Mouse (Mus musculus) embryonic facial prominence, embryonic 10.5 days (tissue): Measurements from ENCODE around the gene Actg2. TPM values are rescaled to one million over a fixed set of nuclear protein-coding genes. Genes with fewer than 3 reads are reported as not detected.
A peak's percentile ranks its signal among the peaks of the same experiment; 100 is the strongest.

Source experiments
- DNase-seq: peaks from one replicate; pipeline ENCODE4 v3.0.0-alpha.2; 2017; ENCODE audit warnings: low spot score
- H3K27ac ChIP-seq: fragments of 300-500 bp; sonication (generic); replicated peaks from 2 replicates; pipeline ENCODE4 v1.5.1; 2016; ENCODE audit warnings: mild to moderate bottlenecking
- H3K27me3 ChIP-seq: fragments of 300-500 bp; sonication (generic); replicated peaks from 2 replicates; pipeline ENCODE4 v1.6.1; 2016; ENCODE audit warnings: low read depth, mild to moderate bottlenecking; ENCODE audit not compliant: poor library complexity, severe bottlenecking
- H3K36me3 ChIP-seq: fragments of 300-500 bp; sonication (generic); replicated peaks from 2 replicates; pipeline ENCODE4 v1.6.1; 2016; ENCODE audit warnings: mild to moderate bottlenecking, moderate library complexity
- H3K4me1 ChIP-seq: fragments of 300-500 bp; sonication (generic); 2 replicates; pipeline ENCODE4 v1.6.1; 2016
- H3K4me3 ChIP-seq: fragments of 300-500 bp; sonication (generic); 2 replicates; pipeline ENCODE4 v1.5.1; 2016; ENCODE audit warnings: mild to moderate bottlenecking, moderate library complexity
- H3K9me3 ChIP-seq: fragments of 300-500 bp; sonication (generic); 2 replicates; pipeline ENCODE4 v1.6.1; 2016; ENCODE audit warnings: mild to moderate bottlenecking
- WGBS: fragments of 180-500 bp; shearing (Covaris S2); methylation state at CpG from one replicate; pipeline ENCODE4 v1.1.7; 2016; 5-methylcytosine and 5-hydroxymethylcytosine counted together
- polyA plus RNA-seq: library from polyadenylated mRNA; unstranded; fragments of >200 nt; fragmentation: Nextera tagmentation; extraction: Ambion mirVana; gene quantifications from 2 replicates; pipeline ENCODE4 v1.2.1, GENCODE M21; 2016

Actg2 gene
- polyA plus RNA-seq, 1 experiment from 2014 or later: 1.2 TPM

GRCm38 (mm10) chr6:83548346-83548745, 12.3 kb upstream of the Actg2 start:
- Histone ChIP-seq H3K27me3 (no peaks in the 10 kb centered on the region), H3K36me3 (peaks cover 19% of the 10 kb centered on the region), H3K9me3 (no peaks in the 10 kb centered on the region), H3K27ac (no peak overlapping the region), H3K4me3 (no peak overlapping the region), H3K4me1 (no peaks in the 10 kb centered on the region)
- 62% methylated on average over 5 of the region's 5 CpGs for WGBS
- DNase-seq: no peak

GRCm38 (mm10) chr6:83545778-83546177, 9.7 kb upstream of the Actg2 start:
- Histone ChIP-seq H3K9me3 (no peaks in the 10 kb centered on the region), H3K27me3 (no peaks in the 10 kb centered on the region), H3K27ac (no peak overlapping the region), H3K4me3 (no peak overlapping the region), H3K36me3 (peaks cover 19% of the 10 kb centered on the region), H3K4me1 (no peaks in the 10 kb centered on the region)
- WGBS: 76% methylated on average over 3 of the region's 3 CpGs
- no peak for DNase-seq

GRCm38 (mm10) chr6:83541756-83542456, 5.8 kb upstream of the Actg2 start:
- Histone ChIP-seq H3K4me3 (no peak overlapping the region), H3K27me3 (no peaks in the 10 kb centered on the region), H3K36me3 (peaks cover 11% of the 10 kb centered on the region), H3K4me1 (no peaks in the 10 kb centered on the region), H3K9me3 (no peaks in the 10 kb centered on the region), H3K27ac (no peak overlapping the region)
- 79% methylated on average over 11 of the region's 11 CpGs for WGBS
- no peak for DNase-seq

DNA sequence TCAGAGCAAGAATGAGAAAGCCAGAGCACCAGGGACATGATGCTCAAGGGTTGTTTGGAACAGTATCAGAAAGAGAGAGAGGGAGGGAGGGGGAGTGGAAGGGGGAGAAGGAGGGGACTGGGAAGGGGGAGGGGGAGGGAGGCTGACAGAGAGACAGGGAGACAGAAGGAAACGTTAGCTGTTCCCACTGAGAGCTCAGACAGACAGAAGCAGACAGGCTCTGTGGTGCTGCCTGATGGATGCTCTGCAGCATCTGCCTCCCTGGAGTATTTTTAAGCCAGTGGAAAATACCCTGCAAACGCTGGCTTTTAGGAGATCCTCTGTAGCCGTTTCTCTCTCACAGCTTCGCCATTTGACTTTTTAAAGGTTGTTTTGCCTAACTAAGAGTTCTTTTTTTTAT, 4.0 kb upstream of the Actg2 start:
- Histone ChIP-seq H3K36me3 (no peaks in the 10 kb centered on the region; the same call in 1 of the 2 replicates), H3K4me1 (peaks cover 7% of the 10 kb centered on the region; the same call in 1 of the 2 replicates), H3K9me3 (no peaks in the 10 kb centered on the region), H3K27ac (no peak overlapping the region), H3K27me3 (no peaks in the 10 kb centered on the region), H3K4me3 (no peak overlapping the region)
- 44% methylated on average over 4 of the region's 4 CpGs for WGBS
- DNase-seq: peak; percentile 16

DNA sequence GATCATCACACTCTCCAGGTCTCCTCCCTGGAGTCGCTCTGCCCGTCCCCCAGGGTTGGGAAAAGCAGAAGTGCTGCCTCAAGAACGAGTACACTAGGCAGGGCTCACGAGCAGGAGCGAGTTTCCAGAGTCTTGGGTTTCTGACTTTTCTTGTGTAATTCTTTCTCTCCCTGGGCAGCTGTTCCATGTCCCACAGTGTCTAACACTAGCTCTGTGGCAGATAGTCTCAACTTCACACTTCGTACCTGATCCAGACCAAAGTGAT, 662 bp upstream of the Actg2 start:
- Histone ChIP-seq H3K36me3 (no peaks in the 10 kb centered on the region), H3K27ac (no peak overlapping the region; the same call in 1 of the 2 replicates), H3K4me1 (peaks cover 7% of the 10 kb centered on the region; the same call in 1 of the 2 replicates), H3K4me3 (no peak overlapping the region), H3K9me3 (no peaks in the 10 kb centered on the region), H3K27me3 (no peaks in the 10 kb centered on the region)
- WGBS: 45% methylated on average over 6 of the region's 6 CpGs
- no peak for DNase-seq

DNA sequence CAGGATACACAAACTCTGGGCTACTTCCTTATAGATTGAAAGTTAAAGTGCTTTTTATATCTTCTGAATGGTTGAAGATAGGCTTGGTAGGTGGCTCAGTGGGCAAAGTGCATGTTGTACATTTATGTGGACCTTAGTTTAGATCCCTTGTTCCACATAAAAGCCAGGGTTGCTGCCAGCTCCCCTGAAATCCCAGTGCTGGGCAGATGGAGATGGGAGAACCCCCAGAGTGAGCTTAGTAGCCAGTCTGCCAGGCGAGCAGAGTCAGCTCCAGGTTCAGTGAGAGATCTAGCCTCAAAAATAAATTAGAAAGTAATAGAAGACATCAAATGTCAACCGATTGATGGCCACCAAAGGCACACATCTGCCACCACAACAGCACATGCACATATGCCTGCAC, 3.5 kb downstream of the Actg2 start:
- H3K27ac ChIP-seq: no peak overlapping the region
- 72% methylated on average over 2 of the region's 2 CpGs for WGBS
- H3K9me3 ChIP-seq: no peaks in the 10 kb centered on the region
- no peak for DNase-seq
- no peak overlapping the region for H3K4me3 ChIP-seq
- peaks cover 7% of the 10 kb centered on the region; the same call in 1 of the 2 replicates for H3K4me1 ChIP-seq
- no peaks in the 10 kb centered on the region for H3K27me3 ChIP-seq
- H3K36me3 ChIP-seq: no peaks in the 10 kb centered on the region

- no peaks in the 10 kb centered on the region for H3K27me3 ChIP-seq
- no peak for DNase-seq
- H3K27ac ChIP-seq: no peak overlapping the region
- no peaks in the 10 kb centered on the region for H3K36me3 ChIP-seq
- no peak overlapping the region for H3K4me3 ChIP-seq
- H3K4me1 ChIP-seq: no peaks in the 10 kb centered on the region
- no peaks in the 10 kb centered on the region for H3K9me3 ChIP-seq
- WGBS: 70% methylated on average over 6 of the region's 6 CpGs
These were observed 12.9 kb downstream of the Actg2 start for GRCm38 (mm10) chr6:83523194-83523593.

- Histone ChIP-seq H3K9me3 (no peaks in the 10 kb centered on the region), H3K27me3 (no peaks in the 10 kb centered on the region), H3K36me3 (no peaks in the 10 kb centered on the region), H3K4me3 (no peak overlapping the region), H3K27ac (no peak overlapping the region), H3K4me1 (no peaks in the 10 kb centered on the region)
- no peak for DNase-seq
- WGBS: 79% methylated on average over 6 of the region's 6 CpGs
These were observed 14.3 kb downstream of the Actg2 start for GRCm38 (mm10) chr6:83521784-83522183.

GRCm38 (mm10) chr6:83518637-83519036, 17.4 kb downstream of the Actg2 start:
- Histone ChIP-seq H3K9me3 (no peaks in the 10 kb centered on the region), H3K36me3 (no peaks in the 10 kb centered on the region), H3K27me3 (no peaks in the 10 kb centered on the region), H3K27ac (no peak overlapping the region), H3K4me3 (no peak overlapping the region), H3K4me1 (no peaks in the 10 kb centered on the region)
- no peak for DNase-seq
- 91% methylated on average over 3 of the region's 3 CpGs for WGBS

DNA sequence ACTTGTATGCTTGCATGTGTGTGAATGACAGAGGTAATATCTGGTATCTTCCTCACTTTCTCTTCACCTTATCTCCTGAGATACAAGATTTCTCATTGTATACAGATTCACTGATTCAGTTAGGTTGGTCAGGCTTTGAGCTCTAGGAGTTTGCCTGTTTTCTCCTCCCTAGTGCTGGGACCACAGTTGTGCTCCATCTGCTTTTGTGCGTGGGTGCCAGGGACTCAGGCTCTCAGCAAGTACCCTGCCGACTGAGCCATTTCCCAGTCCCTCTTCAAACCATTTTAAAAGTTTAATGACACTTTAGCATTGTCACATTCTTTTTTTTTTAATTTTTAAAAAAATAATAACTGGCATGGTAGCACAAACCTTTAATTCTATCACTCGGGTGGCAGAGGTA, 20.9 kb downstream of the Actg2 start:
- Histone ChIP-seq H3K4me3 (no peak overlapping the region), H3K27me3 (no peaks in the 10 kb centered on the region), H3K4me1 (no peaks in the 10 kb centered on the region), H3K9me3 (no peaks in the 10 kb centered on the region), H3K27ac (no peak overlapping the region), H3K36me3 (no peaks in the 10 kb centered on the region)
- DNase-seq: no peak
- 72% methylated on average over 3 of the region's 3 CpGs for WGBS

DNA sequence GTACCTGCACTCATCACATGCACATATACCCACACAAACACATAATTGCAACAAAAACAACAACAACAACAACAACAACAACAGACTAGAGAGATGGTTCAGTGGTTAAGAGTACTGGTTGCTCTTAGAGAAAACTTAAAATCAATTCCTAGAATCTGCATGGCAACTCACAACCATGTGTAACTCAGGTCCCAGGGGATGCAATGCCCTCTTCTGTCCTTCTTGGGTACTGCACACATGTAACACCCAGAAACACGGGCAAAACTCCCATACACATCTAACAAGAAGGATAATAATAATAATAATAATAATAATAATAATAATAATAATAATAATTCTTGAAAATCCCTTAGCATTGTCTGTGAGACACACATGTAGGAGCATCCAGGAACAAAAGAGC, 23.6 kb downstream of the Actg2 start:
- peaks cover under 1% of the 10 kb centered on the region; the same call in 1 of the 2 replicates for H3K4me1 ChIP-seq
- H3K4me3 ChIP-seq: no peak overlapping the region
- H3K9me3 ChIP-seq: no peaks in the 10 kb centered on the region
- peak; percentile 45 for DNase-seq
- WGBS: 31% methylated on average over 1 of the region's 1 CpGs
- no peak overlapping the region for H3K27ac ChIP-seq
- H3K27me3 ChIP-seq: no peaks in the 10 kb centered on the region
- H3K36me3 ChIP-seq: no peaks in the 10 kb centered on the region

GRCm38 (mm10) chr6:83510210-83510609, 25.9 kb downstream of the Actg2 start:
- 67% methylated on average over 2 of the region's 2 CpGs for WGBS
- H3K4me1 ChIP-seq: peaks cover 14% of the 10 kb centered on the region
- no peaks in the 10 kb centered on the region for H3K27me3 ChIP-seq
- DNase-seq: no peak
- H3K9me3 ChIP-seq: no peaks in the 10 kb centered on the region
- no peak overlapping the region for H3K4me3 ChIP-seq
- H3K36me3 ChIP-seq: no peaks in the 10 kb centered on the region
- no peak overlapping the region for H3K27ac ChIP-seq

DNA sequence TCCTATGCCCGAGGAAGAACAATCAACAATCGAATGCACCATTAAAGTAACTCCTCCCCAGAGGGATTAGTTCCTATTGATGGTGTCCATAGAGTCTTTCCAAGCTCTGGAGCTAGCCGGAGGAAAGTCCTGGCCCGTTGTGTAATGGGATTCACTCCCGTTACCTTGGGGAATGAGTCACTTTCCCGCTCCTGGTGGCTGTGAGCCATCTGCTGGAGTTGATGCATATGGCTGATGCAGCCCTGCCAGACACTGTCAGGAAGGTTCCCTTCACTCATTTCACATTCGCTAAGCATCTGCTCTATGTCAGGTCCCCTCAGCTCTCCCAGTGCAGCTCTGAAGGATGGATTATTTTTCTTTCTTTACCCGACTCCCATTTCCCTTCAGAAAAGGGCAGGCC, 26.6 kb downstream of the Actg2 start:
- Histone ChIP-seq H3K36me3 (no peaks in the 10 kb centered on the region), H3K27ac (no peak overlapping the region), H3K9me3 (no peaks in the 10 kb centered on the region), H3K27me3 (no peaks in the 10 kb centered on the region), H3K4me3 (no peak overlapping the region), H3K4me1 (peaks cover 15% of the 10 kb centered on the region)
- DNase-seq: no peak
- 52% methylated on average over 8 of the region's 8 CpGs for WGBS
